ENCODE assay signal across 20 mouse cellular contexts in the genomic region with DNA sequence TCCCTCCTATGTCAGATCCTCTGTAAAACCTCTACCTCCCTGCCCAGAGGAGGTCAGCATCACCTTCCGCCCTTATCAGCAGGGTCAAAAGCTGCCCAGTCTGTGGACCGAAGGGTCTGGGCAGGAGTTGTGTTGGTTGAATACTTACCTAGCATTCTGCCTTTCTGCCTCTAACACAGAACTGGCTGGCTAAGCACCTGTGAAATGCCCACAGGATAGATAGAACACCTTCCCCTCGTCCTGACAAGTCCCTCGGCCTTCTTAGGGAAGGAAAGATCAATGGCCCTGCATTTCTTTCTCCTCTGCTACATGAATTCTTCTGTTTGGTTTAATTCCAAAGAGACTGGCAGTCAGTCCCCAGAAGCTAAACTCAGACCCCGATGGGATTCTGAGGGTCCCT. TPM values are rescaled to one million over a fixed set of nuclear protein-coding genes. Genes with fewer than 3 reads are reported as not detected.
DNase-seq lines count a peak whose midpoint lies in the region; ATAC-seq and TF ChIP-seq lines count a peak whose summit lies in the region.
"Had no signal": no experiment of that assay in that cellular context is flagged by ENCODE, and none has a peak within 500 bp of the region (broad histone marks: within the 10 kb centered on the region; RNA-seq: fewer than 3 reads in every experiment).

No protein-coding gene starts in this region.

- H3K4me2 ChIP-seq in forebrain, embryonic 13.5 days: no peak overlapping the region
- H3K4me2 ChIP-seq in forebrain, embryonic 16.5 days (ENCODE audit: low read length): no peak overlapping the region
- no peak overlapping the region for H3K4me2 ChIP-seq in hindbrain, embryonic 13.5 days
- H3K4me2 ChIP-seq in hindbrain, postnatal 0 days (ENCODE audit: low read depth, low read length): no peak overlapping the region
- no peak overlapping the region for H3K4me2 ChIP-seq in midbrain, embryonic 11.5 days
- H3K4me2 ChIP-seq in midbrain, postnatal 0 days (ENCODE audit: low read depth, low read length, poor library complexity, severe bottlenecking): no peak overlapping the region
- no peak overlapping the region for H3K4me2 ChIP-seq in midbrain, embryonic 16.5 days (ENCODE audit: low read length)
- H3K4me2 ChIP-seq: embryonic facial prominence, embryonic 15.5 days; heart, embryonic 13.5 days; limb, embryonic 13.5 days; liver, embryonic 13.5 days had no signal

- peaks cover 5% of the 10 kb centered on the region for H3K4me1 ChIP-seq in forebrain, embryonic 13.5 days
- no peaks in the 10 kb centered on the region; the same call in 1 of the 2 replicates for H3K4me1 ChIP-seq in forebrain, embryonic 16.5 days (replicated peaks; ENCODE audit: control insufficient read depth, insufficient read depth, low read length)
- H3K4me1 ChIP-seq in hindbrain, embryonic 13.5 days (replicated peaks): peaks cover 11% of the 10 kb centered on the region
- H3K4me1 ChIP-seq in hindbrain, postnatal 0 days (ENCODE audit: insufficient read depth, low read length): no peaks in the 10 kb centered on the region
- no peaks in the 10 kb centered on the region for H3K4me1 ChIP-seq in midbrain, embryonic 11.5 days (ENCODE audit: control insufficient read depth, insufficient read depth, low read length)
- H3K4me1 ChIP-seq in midbrain, postnatal 0 days (ENCODE audit: insufficient read depth, low read length): no peaks in the 10 kb centered on the region
- H3K4me1 ChIP-seq in midbrain, embryonic 16.5 days (ENCODE audit: control insufficient read depth, insufficient read depth, low read length): peaks cover 3% of the 10 kb centered on the region; the same call in 1 of the 2 replicates

- H3K36me3 ChIP-seq in forebrain, embryonic 13.5 days (ENCODE audit: poor library complexity, severe bottlenecking): no peaks in the 10 kb centered on the region
- H3K36me3 ChIP-seq in forebrain, embryonic 16.5 days (ENCODE audit: control insufficient read depth, insufficient read depth): no peaks in the 10 kb centered on the region
- no peaks in the 10 kb centered on the region for H3K36me3 ChIP-seq in hindbrain, embryonic 13.5 days
- H3K36me3 ChIP-seq in hindbrain, postnatal 0 days (ENCODE audit: insufficient read depth, low read length): no peaks in the 10 kb centered on the region
- no peaks in the 10 kb centered on the region for H3K36me3 ChIP-seq in midbrain, embryonic 11.5 days (ENCODE audit: control insufficient read depth, insufficient read depth, low read length)
- H3K36me3 ChIP-seq in midbrain, postnatal 0 days (ENCODE audit: insufficient read depth, low read length): no peaks in the 10 kb centered on the region
- H3K36me3 ChIP-seq in midbrain, embryonic 16.5 days (ENCODE audit: control insufficient read depth, insufficient read depth, low read length): no peaks in the 10 kb centered on the region
- H3K36me3 ChIP-seq: embryonic facial prominence, embryonic 15.5 days; heart, embryonic 13.5 days; limb, embryonic 13.5 days; liver, embryonic 13.5 days had no signal

- no peak overlapping the region for H3K4me3 ChIP-seq in forebrain, embryonic 13.5 days
- H3K4me3 ChIP-seq in forebrain, embryonic 16.5 days (replicated peaks; ENCODE audit: low read length): no peak overlapping the region
- no peak overlapping the region for H3K4me3 ChIP-seq in hindbrain, embryonic 13.5 days
- no peak overlapping the region for H3K4me3 ChIP-seq in hindbrain, postnatal 0 days (ENCODE audit: low read length)
- H3K4me3 ChIP-seq in midbrain, embryonic 11.5 days (ENCODE audit: low read depth, low read length): no peak overlapping the region
- H3K4me3 ChIP-seq in midbrain, postnatal 0 days (ENCODE audit: low read depth, low read length): no peak overlapping the region
- no peak overlapping the region for H3K4me3 ChIP-seq in midbrain, embryonic 16.5 days (ENCODE audit: low read depth, low read length)
- H3K4me3 ChIP-seq: embryonic facial prominence, embryonic 15.5 days; heart, adult 2 months; heart, embryonic 13.5 days; limb, embryonic 13.5 days; liver, embryonic 13.5 days had no signal

- H3K9ac ChIP-seq in forebrain, embryonic 13.5 days: 0 out of 2 replicates have a peak overlapping the region, but pooled peaks have one; percentile 3
- H3K9ac ChIP-seq in forebrain, embryonic 16.5 days (replicated peaks; ENCODE audit: low read depth, low read length): no peak overlapping the region
- no peak overlapping the region for H3K9ac ChIP-seq in hindbrain, embryonic 13.5 days
- H3K9ac ChIP-seq in hindbrain, postnatal 0 days (replicated peaks; ENCODE audit: low read length): no peak overlapping the region
- H3K9ac ChIP-seq in midbrain, embryonic 11.5 days (ENCODE audit: low read length): peak overlapping the region; percentile 27; the same call in 1 of the 2 replicates
- H3K9ac ChIP-seq in midbrain, postnatal 0 days (replicated peaks; ENCODE audit: low read length, poor library complexity, severe bottlenecking): no peak overlapping the region
- no peak overlapping the region for H3K9ac ChIP-seq in midbrain, embryonic 16.5 days (ENCODE audit: low read depth, low read length)
- H3K9ac ChIP-seq: embryonic facial prominence, embryonic 15.5 days; heart, embryonic 13.5 days; limb, embryonic 13.5 days; liver, embryonic 13.5 days had no signal

- no peak overlapping the region for H3K27ac ChIP-seq in forebrain, embryonic 13.5 days
- H3K27ac ChIP-seq in forebrain, embryonic 16.5 days (ENCODE audit: low read length): no peak overlapping the region
- 0 out of 2 replicates have a peak overlapping the region, but pooled peaks have one; percentile 30 for H3K27ac ChIP-seq in hindbrain, embryonic 13.5 days
- H3K27ac ChIP-seq in hindbrain, postnatal 0 days: no peak overlapping the region
- H3K27ac ChIP-seq in midbrain, embryonic 11.5 days (ENCODE audit: low read depth, low read length): no peak overlapping the region
- no peak overlapping the region for H3K27ac ChIP-seq in midbrain, postnatal 0 days (ENCODE audit: low read depth, low read length)
- peak overlapping the region; percentile 15; the same call in 1 of the 2 replicates for H3K27ac ChIP-seq in midbrain, embryonic 16.5 days (ENCODE audit: low read length)
- H3K27ac ChIP-seq: embryonic facial prominence, embryonic 15.5 days; heart, adult 2 months; heart, embryonic 13.5 days; limb, embryonic 13.5 days; liver, embryonic 13.5 days had no signal

- WGBS in forebrain, embryonic 13.5 days: 84% methylated on average over 5 of the region's 5 CpGs
- 80% methylated on average over 5 of the region's 5 CpGs for WGBS in forebrain, embryonic 16.5 days
- WGBS in hindbrain, embryonic 13.5 days: 80% methylated on average over 5 of the region's 5 CpGs
- 86% methylated on average over 5 of the region's 5 CpGs for WGBS in hindbrain, postnatal 0 days
- WGBS in midbrain, embryonic 11.5 days: 85% methylated on average over 5 of the region's 5 CpGs
- 84% methylated on average over 5 of the region's 5 CpGs for WGBS in midbrain, postnatal 0 days
- 80% methylated on average over 5 of the region's 5 CpGs for WGBS in midbrain, embryonic 16.5 days

- 0 out of 2 replicates have a peak, but pooled peaks cover 2% of the 10 kb centered on the region for H3K27me3 ChIP-seq in forebrain, embryonic 13.5 days
- H3K27me3 ChIP-seq in forebrain, embryonic 16.5 days (replicated peaks; ENCODE audit: control insufficient read depth, insufficient read depth, low read length): no peaks in the 10 kb centered on the region
- no peaks in the 10 kb centered on the region; the same call in 1 of the 2 replicates for H3K27me3 ChIP-seq in hindbrain, embryonic 13.5 days
- no peaks in the 10 kb centered on the region for H3K27me3 ChIP-seq in hindbrain, postnatal 0 days (ENCODE audit: insufficient read depth, low read length)
- no peaks in the 10 kb centered on the region for H3K27me3 ChIP-seq in midbrain, embryonic 11.5 days (ENCODE audit: control insufficient read depth, insufficient read depth, low read length)
- no peaks in the 10 kb centered on the region for H3K27me3 ChIP-seq in midbrain, postnatal 0 days (ENCODE audit: insufficient read depth, low read length)
- H3K27me3 ChIP-seq in midbrain, embryonic 16.5 days (ENCODE audit: control insufficient read depth, insufficient read depth, low read depth, low read length): no peaks in the 10 kb centered on the region
- H3K27me3 ChIP-seq: embryonic facial prominence, embryonic 15.5 days; limb, embryonic 13.5 days; liver, embryonic 13.5 days had no signal

- no peak for DNase-seq in hindbrain, postnatal 0 days (ENCODE audit: low spot score)
- DNase-seq in midbrain, embryonic 11.5 days (ENCODE audit: low spot score, missing footprints): no peak
- no peak for DNase-seq in midbrain, postnatal 0 days (ENCODE audit: low spot score)
- no peak for DNase-seq in kidney, postnatal 36 days

- no peak for TF ChIP-seq CTCF in hindbrain, postnatal 0 days (IDR thresholded peaks at IDR 0.05; ENCODE audit: low read depth)
- TF ChIP-seq CTCF in midbrain, postnatal 0 days (IDR thresholded peaks at IDR 0.05): no peak

- no peaks in the 10 kb centered on the region for H3K9me3 ChIP-seq in forebrain, embryonic 13.5 days (replicated peaks)
- no peaks in the 10 kb centered on the region for H3K9me3 ChIP-seq in forebrain, embryonic 16.5 days (ENCODE audit: control insufficient read depth, low read length)
- H3K9me3 ChIP-seq in hindbrain, embryonic 13.5 days: no peaks in the 10 kb centered on the region
- no peaks in the 10 kb centered on the region for H3K9me3 ChIP-seq in hindbrain, postnatal 0 days (ENCODE audit: low read length)
- H3K9me3 ChIP-seq in midbrain, embryonic 11.5 days (ENCODE audit: control insufficient read depth, low read length): no peaks in the 10 kb centered on the region
- H3K9me3 ChIP-seq in midbrain, postnatal 0 days (ENCODE audit: low read length): no peaks in the 10 kb centered on the region
- H3K9me3 ChIP-seq in midbrain, embryonic 16.5 days (replicated peaks; ENCODE audit: control insufficient read depth, low read length, poor library complexity, severe bottlenecking): no peaks in the 10 kb centered on the region
- H3K9me3 ChIP-seq: embryonic facial prominence, embryonic 15.5 days; heart, embryonic 13.5 days; limb, embryonic 13.5 days; liver, embryonic 13.5 days had no signal

- no peak for ATAC-seq in forebrain, embryonic 13.5 days
- ATAC-seq in forebrain, embryonic 16.5 days: no peak
- no peak for ATAC-seq in hindbrain, embryonic 13.5 days (ENCODE audit: low FRiP score)
- ATAC-seq in hindbrain, postnatal 0 days: no peak
- no peak for ATAC-seq in midbrain, embryonic 11.5 days (ENCODE audit: low FRiP score)
- ATAC-seq in midbrain, postnatal 0 days (ENCODE audit: low FRiP score): no peak
- ATAC-seq in midbrain, embryonic 16.5 days: 0 out of 2 replicates have a peak, but pooled peaks have one; percentile 3

RNA-seq across cellular contexts. Expression of gene Eps8l3, which starts 13.6 kb away (rescaled TPM):
- polyA plus RNA-seq in forebrain, embryonic 13.5 days (2015; fragmentation: Nextera tagmentation; extraction: Ambion mirVana): not detected in 2 replicates
- polyA plus RNA-seq in forebrain, embryonic 16.5 days (2015; fragmentation: Nextera tagmentation; extraction: Ambion mirVana): not detected in 2 replicates
- not detected in 2 replicates for polyA plus RNA-seq in hindbrain, embryonic 13.5 days (2015; fragmentation: Nextera tagmentation; extraction: Ambion mirVana)
- not detected in 2 replicates for total RNA-seq in hindbrain, postnatal 0 days (2014; rRNA removed)
- not detected in 2 replicates for polyA plus RNA-seq in hindbrain, postnatal 0 days (2015; fragmentation: Nextera tagmentation; extraction: Ambion mirVana)
- not detected in 2 replicates for polyA plus RNA-seq in midbrain, embryonic 11.5 days (2014; fragmentation: Nextera tagmentation; extraction: Ambion mirVana)
- not detected in 2 replicates for total RNA-seq in midbrain, postnatal 0 days (2014; rRNA removed)
- not detected in 2 replicates for polyA plus RNA-seq in midbrain, postnatal 0 days (2015; fragmentation: Nextera tagmentation; extraction: Ambion mirVana)
- polyA plus RNA-seq in midbrain, embryonic 16.5 days (2015; fragmentation: Nextera tagmentation; extraction: Ambion mirVana): not detected in 2 replicates
- total RNA-seq: adrenal gland, postnatal 10 days; gastrocnemius, postnatal 14 days; heart, adult 2 months; heart, postnatal 14 days; layer of hippocampus, postnatal 25 days; left cerebral cortex, postnatal 14 days had no signal
- polyA plus RNA-seq: embryonic facial prominence, embryonic 15.5 days; heart, adult 2 months; heart, embryonic 13.5 days; kidney, embryonic 16.5 days; liver, embryonic 13.5 days; lung, adult 2 months had no signal

RNA-seq across cellular contexts. Expression of gene Gstm5, which starts 32.1 kb away (rescaled TPM):
- 222 and 225 TPM in 2 replicates for polyA plus RNA-seq in forebrain, embryonic 13.5 days (2015; fragmentation: Nextera tagmentation; extraction: Ambion mirVana)
- polyA plus RNA-seq in forebrain, embryonic 16.5 days (2015; fragmentation: Nextera tagmentation; extraction: Ambion mirVana): 173 and 174 TPM in 2 replicates
- polyA plus RNA-seq in hindbrain, embryonic 13.5 days (2015; fragmentation: Nextera tagmentation; extraction: Ambion mirVana): 230 and 243 TPM in 2 replicates
- total RNA-seq in hindbrain, postnatal 0 days (2014; rRNA removed): 164 and 179 TPM in 2 replicates
- 383 and 384 TPM in 2 replicates for polyA plus RNA-seq in hindbrain, postnatal 0 days (2015; fragmentation: Nextera tagmentation; extraction: Ambion mirVana)
- polyA plus RNA-seq in midbrain, embryonic 11.5 days (2014; fragmentation: Nextera tagmentation; extraction: Ambion mirVana): 270 and 277 TPM in 2 replicates
- total RNA-seq in midbrain, postnatal 0 days (2014; rRNA removed): 142 and 166 TPM in 2 replicates
- 316 and 320 TPM in 2 replicates for polyA plus RNA-seq in midbrain, postnatal 0 days (2015; fragmentation: Nextera tagmentation; extraction: Ambion mirVana)
- 225 and 239 TPM in 2 replicates for polyA plus RNA-seq in midbrain, embryonic 16.5 days (2015; fragmentation: Nextera tagmentation; extraction: Ambion mirVana)

Comparison
In these comparisons a context has a peak if more than half of its experiments do, and no peak if none do; other contexts are left out.
1. H3K27ac ChIP-seq: peak in hindbrain, embryonic 13.5 days (single experiment) and midbrain, embryonic 16.5 days (single experiment); none in forebrain, embryonic 13.5 days (single experiment), forebrain, embryonic 16.5 days (single experiment), hindbrain, postnatal 0 days (single experiment), midbrain, embryonic 11.5 days (single experiment) and midbrain, postnatal 0 days (single experiment).
2. H3K9ac ChIP-seq: peak in forebrain, embryonic 13.5 days (single experiment) and midbrain, embryonic 11.5 days (single experiment); none in forebrain, embryonic 16.5 days (single experiment), hindbrain, embryonic 13.5 days (single experiment), hindbrain, postnatal 0 days (single experiment), midbrain, postnatal 0 days (single experiment) and midbrain, embryonic 16.5 days (single experiment).